Mouse (Mus musculus) liver, embryonic 15.5 days (tissue): ENCODE results near the gene Erbin. TPM values are rescaled to one million over a fixed set of nuclear protein-coding genes. Genes with fewer than 3 reads are reported as not detected.

Experiments
- polyA plus RNA-seq: library from polyadenylated mRNA; unstranded; fragments of >200 nt; fragmentation: Nextera tagmentation; extraction: Ambion mirVana; gene quantifications from 2 replicates; pipeline ENCODE4 v1.2.1, GENCODE M21; 2015

Erbin gene
- polyA plus RNA-seq, 1 experiment from 2014 or later = 4.5 TPM

Other genes starting within 250 kb of the Erbin start
- 16.4 and 18.2 TPM in 2 replicates for gene Srek1, start 145.9 kb downstream of the Erbin start, polyA plus RNA-seq
- gene Nln, start 189.1 kb upstream of the Erbin start, polyA plus RNA-seq = 12.5 and 12.8 TPM in 2 replicates
- gene Sgtb, start 189.2 kb upstream of the Erbin start, polyA plus RNA-seq = 0.47 and 0.70 TPM in 2 replicates